Mouse (Mus musculus) neural tube, embryonic 13.5 days (tissue): ENCODE results near the gene Pxylp1. TPM values are rescaled to one million over a fixed set of nuclear protein-coding genes. Genes with fewer than 3 reads are reported as not detected.

Source experiments
- ATAC-seq: fragments of 200-750 bp; cut with Nextera tagmentation; 2 replicates; pipeline ENCODE4 v1.8.0; 2017; ENCODE audit warnings: low read depth, mild to moderate bottlenecking, moderate TSS enrichment, moderate library complexity
- H3K27ac ChIP-seq: fragments of 300-500 bp; sonication (generic); replicated peaks from 2 replicates; pipeline ENCODE4 v1.5.1; 2015; ENCODE audit warnings: moderate library complexity, mild to moderate bottlenecking, inconsistent platforms
- H3K27me3 ChIP-seq: fragments of 300-500 bp; sonication (generic); 2 replicates; pipeline ENCODE4 v1.6.1; 2015; ENCODE audit warnings: mild to moderate bottlenecking, inconsistent platforms
- H3K36me3 ChIP-seq: fragments of 300-500 bp; sonication (generic); 2 replicates; pipeline ENCODE4 v1.6.1; 2015; ENCODE audit warnings: mild to moderate bottlenecking, inconsistent platforms
- H3K4me1 ChIP-seq: fragments of 300-500 bp; sonication (generic); replicated peaks from 2 replicates; pipeline ENCODE4 v1.6.1; 2015; ENCODE audit warnings: inconsistent platforms
- H3K4me2 ChIP-seq: fragments of 300-500 bp; sonication (generic); 2 replicates; pipeline ENCODE4 v1.6.1; 2015; ENCODE audit warnings: inconsistent platforms, mild to moderate bottlenecking, moderate library complexity
- H3K4me3 ChIP-seq: fragments of 300-500 bp; sonication (generic); 2 replicates; pipeline ENCODE4 v1.5.1; 2015; ENCODE audit warnings: mild to moderate bottlenecking, inconsistent platforms
- H3K9ac ChIP-seq: fragments of 300-500 bp; sonication (generic); 2 replicates; pipeline ENCODE4 v1.6.1; 2015; ENCODE audit warnings: moderate library complexity, mild to moderate bottlenecking, inconsistent platforms
- H3K9me3 ChIP-seq: fragments of 300-500 bp; sonication (generic); 2 replicates; pipeline ENCODE4 v1.6.1; 2016; ENCODE audit warnings: inconsistent platforms
- WGBS: fragments of 180-500 bp; shearing (Covaris S2); methylation state at CpG from one replicate; pipeline ENCODE4 v1.1.7; 2015; 5-methylcytosine and 5-hydroxymethylcytosine counted together
- polyA plus RNA-seq: library from polyadenylated mRNA; unstranded; fragments of >200 nt; fragmentation: Nextera tagmentation; extraction: Ambion mirVana; gene quantifications from 2 replicates; pipeline ENCODE4 v1.2.1, GENCODE M21; 2015

Pxylp1 gene
- polyA plus RNA-seq, 1 experiment from 2014 or later, result 33.4 TPM

- peaks cover 5% of the 10 kb centered on the region; the same call in 1 of the 2 replicates for H3K36me3 ChIP-seq
- no peak overlapping the region for H3K9ac ChIP-seq
- no peak overlapping the region for H3K27ac ChIP-seq
- 75% methylated on average over 7 of the region's 7 CpGs for WGBS
- H3K4me2 ChIP-seq, result no peak overlapping the region
- ATAC-seq, result no peak
- no peak overlapping the region for H3K4me3 ChIP-seq
- H3K9me3 ChIP-seq, result no peaks in the 10 kb centered on the region
- H3K27me3 ChIP-seq, result no peaks in the 10 kb centered on the region
- peaks cover 28% of the 10 kb centered on the region for H3K4me1 ChIP-seq
These were observed 40.8 kb downstream of the Pxylp1 start for GRCm38 (mm10) chr9:96851634-96852033.

GRCm38 (mm10) chr9:96851036-96851435 is 41.4 kb downstream of the Pxylp1 start:
- H3K36me3 ChIP-seq, result peaks cover 5% of the 10 kb centered on the region; the same call in 1 of the 2 replicates
- H3K27ac ChIP-seq, result no peak overlapping the region
- H3K4me1 ChIP-seq, result peaks cover 28% of the 10 kb centered on the region
- no peaks in the 10 kb centered on the region for H3K27me3 ChIP-seq
- 90% methylated on average over 7 of the region's 7 CpGs for WGBS
- H3K9me3 ChIP-seq, result no peaks in the 10 kb centered on the region
- no peak for ATAC-seq
- H3K4me2 ChIP-seq, result no peak overlapping the region
- no peak overlapping the region for H3K9ac ChIP-seq
- no peak overlapping the region for H3K4me3 ChIP-seq

GRCm38 (mm10) chr9:96849012-96849411 is 43.5 kb downstream of the Pxylp1 start:
- Histone ChIP-seq H3K27ac (peak overlapping the region; percentile 49), H3K27me3 (no peaks in the 10 kb centered on the region), H3K36me3 (peaks cover 5% of the 10 kb centered on the region; the same call in 1 of the 2 replicates), H3K9me3 (no peaks in the 10 kb centered on the region), H3K4me3 (no peak overlapping the region), H3K9ac (0 out of 2 replicates have a peak overlapping the region, but pooled peaks have one; percentile 8), H3K4me2 (no peak overlapping the region), H3K4me1 (peaks cover 40% of the 10 kb centered on the region)
- 37% methylated on average over 5 of the region's 5 CpGs for WGBS
- ATAC-seq, result no peak

- no peak for ATAC-seq
- no peak overlapping the region for H3K27ac ChIP-seq
- 94% methylated on average over 8 of the region's 8 CpGs for WGBS
These were observed 46.1 kb downstream of the Pxylp1 start for GRCm38 (mm10) chr9:96846361-96846760.

GRCm38 (mm10) chr9:96844798-96845209 is 47.7 kb downstream of the Pxylp1 start:
- ATAC-seq, result peak; percentile 46; the same call in 1 of the 2 replicates
- H3K9me3 ChIP-seq, result peaks cover 7% of the 10 kb centered on the region
- no peak overlapping the region for H3K4me3 ChIP-seq
- H3K4me1 ChIP-seq, result peaks cover 30% of the 10 kb centered on the region
- H3K36me3 ChIP-seq, result peaks cover 5% of the 10 kb centered on the region; the same call in 1 of the 2 replicates
- 49% methylated on average over 3 of the region's 3 CpGs for WGBS
- H3K27ac ChIP-seq, result no peak overlapping the region
- no peak overlapping the region for H3K9ac ChIP-seq
- H3K27me3 ChIP-seq, result no peaks in the 10 kb centered on the region
- H3K4me2 ChIP-seq, result no peak overlapping the region

More at GRCm38 (mm10) chr9:96846361-96846760, 46.1 kb downstream of the Pxylp1 start:
- H3K4me3 ChIP-seq, result no peak overlapping the region
- H3K4me1 ChIP-seq, result peaks cover 30% of the 10 kb centered on the region
- peaks cover 5% of the 10 kb centered on the region; the same call in 1 of the 2 replicates for H3K36me3 ChIP-seq
- peaks cover 7% of the 10 kb centered on the region for H3K9me3 ChIP-seq
- H3K27me3 ChIP-seq, result no peaks in the 10 kb centered on the region
- no peak overlapping the region for H3K4me2 ChIP-seq
- H3K9ac ChIP-seq, result no peak overlapping the region

GRCm38 (mm10) chr9:96839376-96839775 is 53.1 kb downstream of the Pxylp1 start:
- Histone ChIP-seq H3K36me3 (no peaks in the 10 kb centered on the region), H3K27me3 (no peaks in the 10 kb centered on the region), H3K9me3 (peaks cover 7% of the 10 kb centered on the region), H3K4me3 (no peak overlapping the region), H3K4me2 (no peak overlapping the region), H3K27ac (peak overlapping the region; percentile 86), H3K4me1 (peaks cover 38% of the 10 kb centered on the region), H3K9ac (no peak overlapping the region)
- 85% methylated on average over 5 of the region's 5 CpGs for WGBS
- ATAC-seq, result no peak

- H3K4me1 ChIP-seq, result peaks cover 38% of the 10 kb centered on the region
- 0 out of 2 replicates have a peak overlapping the region, but pooled peaks have one; percentile 19 for H3K9ac ChIP-seq
- H3K9me3 ChIP-seq, result peaks cover 7% of the 10 kb centered on the region
- H3K4me2 ChIP-seq, result no peak overlapping the region
- no peak overlapping the region for H3K4me3 ChIP-seq
- WGBS, result 29% methylated on average over 10 of the region's 10 CpGs
- peak overlapping the region; percentile 86 for H3K27ac ChIP-seq
- H3K36me3 ChIP-seq, result no peaks in the 10 kb centered on the region
- no peaks in the 10 kb centered on the region for H3K27me3 ChIP-seq
- peak; percentile 62 for ATAC-seq
These were observed 53.6 kb downstream of the Pxylp1 start for GRCm38 (mm10) chr9:96838864-96839263.

GRCm38 (mm10) chr9:96837781-96838420 is 54.6 kb downstream of the Pxylp1 start:
- peak; percentile 78 for ATAC-seq
- WGBS, result 17% methylated on average over 20 of the region's 20 CpGs
- peak overlapping the region; percentile 22 for H3K4me2 ChIP-seq

GRCm38 (mm10) chr9:96836984-96837383 is 55.5 kb downstream of the Pxylp1 start:
- 18% methylated on average over 8 of the region's 8 CpGs for WGBS
- H3K27ac ChIP-seq, result peak overlapping the region; percentile 86
- H3K4me1 ChIP-seq, result peaks cover 55% of the 10 kb centered on the region
- no peaks in the 10 kb centered on the region for H3K27me3 ChIP-seq
- H3K9ac ChIP-seq, result no peak overlapping the region
- H3K9me3 ChIP-seq, result no peaks in the 10 kb centered on the region
- no peaks in the 10 kb centered on the region for H3K36me3 ChIP-seq
- no peak overlapping the region for H3K4me3 ChIP-seq
- ATAC-seq, result no peak; the same call in 1 of the 2 replicates
- H3K4me2 ChIP-seq, result no peak overlapping the region; the same call in 1 of the 2 replicates

More at GRCm38 (mm10) chr9:96837781-96838420, 54.6 kb downstream of the Pxylp1 start:
- Histone ChIP-seq H3K9ac (no peak overlapping the region; the same call in 1 of the 2 replicates), H3K9me3 (peaks cover 7% of the 10 kb centered on the region), H3K27ac (peak overlapping the region; percentile 86), H3K36me3 (no peaks in the 10 kb centered on the region), H3K27me3 (no peaks in the 10 kb centered on the region), H3K4me1 (peaks cover 46% of the 10 kb centered on the region), H3K4me3 (no peak overlapping the region)

GRCm38 (mm10) chr9:96835374-96835921 is 57.0 kb downstream of the Pxylp1 start:
- H3K9me3 ChIP-seq, result no peaks in the 10 kb centered on the region
- no peak overlapping the region for H3K4me3 ChIP-seq
- H3K36me3 ChIP-seq, result no peaks in the 10 kb centered on the region
- peaks cover 69% of the 10 kb centered on the region for H3K4me1 ChIP-seq
- no peak for ATAC-seq
- WGBS, result 88% methylated on average over 6 of the region's 6 CpGs
- no peak overlapping the region for H3K27ac ChIP-seq
- H3K9ac ChIP-seq, result no peak overlapping the region
- H3K4me2 ChIP-seq, result no peak overlapping the region
- H3K27me3 ChIP-seq, result no peaks in the 10 kb centered on the region

GRCm38 (mm10) chr9:96833606-96834005 is 58.9 kb downstream of the Pxylp1 start:
- H3K9ac ChIP-seq, result no peak overlapping the region
- H3K9me3 ChIP-seq, result no peaks in the 10 kb centered on the region
- H3K36me3 ChIP-seq, result no peaks in the 10 kb centered on the region
- no peak overlapping the region for H3K4me2 ChIP-seq
- H3K4me1 ChIP-seq, result peaks cover 54% of the 10 kb centered on the region
- ATAC-seq, result no peak
- no peaks in the 10 kb centered on the region for H3K27me3 ChIP-seq
- 71% methylated on average over 5 of the region's 5 CpGs for WGBS
- H3K27ac ChIP-seq, result no peak overlapping the region; the same call in 1 of the 2 replicates
- no peak overlapping the region for H3K4me3 ChIP-seq

GRCm38 (mm10) chr9:96832516-96832915 is 60.0 kb downstream of the Pxylp1 start:
- Histone ChIP-seq H3K27me3 (no peaks in the 10 kb centered on the region), H3K36me3 (0 out of 2 replicates have a peak, but pooled peaks cover 3% of the 10 kb centered on the region), H3K9me3 (no peaks in the 10 kb centered on the region), H3K4me3 (no peak overlapping the region), H3K27ac (peak overlapping the region; percentile 59), H3K4me2 (no peak overlapping the region), H3K4me1 (peaks cover 43% of the 10 kb centered on the region), H3K9ac (no peak overlapping the region)
- WGBS, result 76% methylated on average over 4 of the region's 4 CpGs
- no peak for ATAC-seq
